Mouse (Mus musculus): ENCODE results near the gene Eya4.

DNA sequence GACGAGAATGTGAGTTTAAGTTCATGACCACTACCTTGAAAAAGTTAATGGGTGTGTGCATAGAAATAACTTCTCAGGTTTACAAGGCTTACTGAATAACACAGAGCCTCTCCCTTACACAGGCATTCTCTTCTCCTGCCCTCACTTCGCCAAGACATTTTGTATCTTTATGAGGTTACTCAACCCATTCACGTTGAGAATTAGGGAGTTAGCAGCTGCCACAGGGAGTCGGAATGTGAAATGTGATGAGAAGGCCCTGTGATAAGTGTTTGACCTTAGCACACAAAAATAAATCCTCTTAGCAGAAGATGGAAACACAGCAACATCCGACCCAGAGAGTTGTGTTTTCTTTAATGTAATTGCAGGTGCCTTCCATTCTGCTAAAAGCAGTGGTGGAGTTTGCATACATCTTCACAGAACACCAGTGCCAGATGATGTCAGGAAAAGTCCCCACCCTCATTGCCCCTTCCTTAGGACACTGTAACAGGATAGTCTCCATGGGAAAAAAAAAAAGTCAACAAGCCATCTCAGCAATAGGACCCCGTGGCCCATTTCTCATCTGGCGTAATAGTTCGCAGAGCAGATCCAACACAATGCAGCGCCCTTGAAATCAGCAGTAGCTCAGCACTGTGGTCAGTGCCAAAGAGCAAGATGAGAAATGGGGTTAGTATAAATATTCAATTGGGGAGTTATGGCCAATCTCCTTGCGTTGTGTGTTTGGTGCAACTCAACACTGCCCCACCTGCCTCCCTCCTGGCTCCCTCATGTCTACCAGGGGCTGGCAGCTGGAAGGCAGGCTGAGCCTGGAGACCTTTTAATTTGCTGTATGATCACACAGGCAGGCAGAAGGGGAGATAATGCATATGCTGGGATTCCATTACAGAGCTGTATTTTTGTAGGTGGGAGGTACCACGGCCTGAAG is 168.8 kb downstream of the Eya4 start:
- no peak for TF ChIP-seq EP300 (IDR thresholded peaks at IDR 0.05; ENCODE audit: low read depth in 1 of 2, low read length in 2 of 2)
- TF ChIP-seq POLR2A (IDR thresholded peaks at IDR 0.05; ENCODE audit: control insufficient read depth in 1 of 2, insufficient read depth in 1 of 2, low read depth in 1 of 2, low read length in 2 of 2, poor library complexity in 1 of 2): no peak
- no peak for TF ChIP-seq UBTF (IDR thresholded peaks at IDR 0.05; ENCODE audit: borderline replicate concordance, insufficient read depth, low read depth, low read length)
- no peak for TF ChIP-seq RCOR1 (IDR thresholded peaks at IDR 0.05; ENCODE audit: low read depth, low read length)
- TF ChIP-seq CTCF (IDR thresholded peaks at IDR 0.05 in 2 of 3, conservative IDR thresholded peaks at IDR 0.05 in 1 of 3; ENCODE audit: control insufficient read depth in 1 of 3, insufficient read depth in 1 of 3, low read depth in 2 of 3, low read length in 3 of 3, poor library complexity in 1 of 3, severe bottlenecking in 1 of 3): no peak
- TF ChIP-seq CHD1 (IDR thresholded peaks at IDR 0.05; ENCODE audit: low read depth, low read length): no peak
- TF ChIP-seq ZC3H11A (IDR thresholded peaks at IDR 0.05; ENCODE audit: low read depth, low read length): no peak
- no peak for TF ChIP-seq MAX (IDR thresholded peaks at IDR 0.05; ENCODE audit: low read length)
- TF ChIP-seq NRF1 (IDR thresholded peaks at IDR 0.05; ENCODE audit: insufficient read depth, low read depth, low read length, poor library complexity, severe bottlenecking): no peak
- no peak for TF ChIP-seq E2F4 (IDR thresholded peaks at IDR 0.05; ENCODE audit: borderline replicate concordance, low read depth, low read length)
- TF ChIP-seq MYB (IDR thresholded peaks at IDR 0.05; ENCODE audit: low read depth, low read length): no peak
- TF ChIP-seq ETS1 (IDR thresholded peaks at IDR 0.05; ENCODE audit: low read depth, low read length): no peak
- TF ChIP-seq RAD21 (IDR thresholded peaks at IDR 0.05; ENCODE audit: low read depth, low read length): no peak
